Mouse (Mus musculus): ENCODE measurements around the gene Tgfbr2.

GRCm38 (mm10) chr9:116128886-116129285 is 46.3 kb downstream of the Tgfbr2 start:
- TF ChIP-seq CTCF (IDR thresholded peaks at IDR 0.05; ENCODE audit: extremely low read depth, insufficient read length, insufficient replicate concordance, low read depth, low read length), result no peak
- TF ChIP-seq POLR2A (IDR thresholded peaks at IDR 0.05; ENCODE audit: low read depth, low read length), result no peak

Data from small intestine, adult 2 months (tissue).